Mouse (Mus musculus) neutrophil, adult 83 days (primary cell): ENCODE data around the gene Msto1. TPM values are rescaled to one million over a fixed set of nuclear protein-coding genes. Genes with fewer than 3 reads are reported as not detected.

Source experiments
- total RNA-seq, 2 experiments: library from RNA; stranded (reverse); gene quantifications; one replicate each; pipeline ENCODE4 v1.2.4; 2023

Msto1 gene
- total RNA-seq: 1 to 10 TPM; 6.4 TPM

DNA sequence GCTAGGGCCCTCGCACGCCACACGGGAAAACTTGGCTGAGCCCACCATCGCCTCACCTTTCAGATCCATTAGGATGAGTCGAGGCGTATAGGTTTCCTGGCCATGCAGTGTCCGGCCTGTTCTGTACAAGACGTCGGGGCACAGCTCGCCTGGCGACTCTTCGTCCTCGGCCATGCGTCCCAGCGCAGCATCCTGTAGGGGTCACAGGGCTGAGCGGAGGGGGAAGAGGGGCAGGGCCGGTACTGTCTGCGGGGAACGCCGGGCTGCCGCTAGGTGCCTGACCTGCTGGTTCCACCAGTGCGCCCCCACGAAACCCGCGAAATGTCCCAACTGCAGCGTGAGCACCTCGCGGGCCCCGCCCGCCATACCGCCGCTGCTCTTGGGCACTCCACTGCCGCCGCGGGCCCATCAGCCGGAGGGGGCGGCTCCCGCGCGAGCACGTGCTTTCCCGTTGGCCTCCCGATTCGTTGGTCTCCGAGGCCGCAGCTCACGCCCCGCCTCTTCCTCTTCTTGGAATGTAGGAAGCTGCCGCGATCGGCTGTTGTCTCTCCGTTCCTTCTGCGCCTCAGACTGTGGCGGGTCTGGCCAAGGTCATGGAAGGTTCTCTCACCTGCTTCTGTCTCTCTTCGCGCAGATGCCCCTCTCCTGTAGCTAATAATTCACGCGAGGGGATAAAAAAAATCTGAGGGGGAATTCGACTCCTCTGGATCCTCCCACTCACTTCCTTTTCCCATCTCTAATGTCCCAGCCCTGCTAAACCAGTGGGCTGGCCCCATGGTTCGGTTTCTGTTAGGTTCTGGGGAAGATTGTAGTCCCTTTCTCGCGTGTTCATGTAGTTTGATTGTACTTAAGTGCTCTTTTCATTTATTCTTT, at the start of gene Msto1:
Msto1 (minus strand) TSS at position 489 of the 873 bp plus-strand sequence.

DNA sequence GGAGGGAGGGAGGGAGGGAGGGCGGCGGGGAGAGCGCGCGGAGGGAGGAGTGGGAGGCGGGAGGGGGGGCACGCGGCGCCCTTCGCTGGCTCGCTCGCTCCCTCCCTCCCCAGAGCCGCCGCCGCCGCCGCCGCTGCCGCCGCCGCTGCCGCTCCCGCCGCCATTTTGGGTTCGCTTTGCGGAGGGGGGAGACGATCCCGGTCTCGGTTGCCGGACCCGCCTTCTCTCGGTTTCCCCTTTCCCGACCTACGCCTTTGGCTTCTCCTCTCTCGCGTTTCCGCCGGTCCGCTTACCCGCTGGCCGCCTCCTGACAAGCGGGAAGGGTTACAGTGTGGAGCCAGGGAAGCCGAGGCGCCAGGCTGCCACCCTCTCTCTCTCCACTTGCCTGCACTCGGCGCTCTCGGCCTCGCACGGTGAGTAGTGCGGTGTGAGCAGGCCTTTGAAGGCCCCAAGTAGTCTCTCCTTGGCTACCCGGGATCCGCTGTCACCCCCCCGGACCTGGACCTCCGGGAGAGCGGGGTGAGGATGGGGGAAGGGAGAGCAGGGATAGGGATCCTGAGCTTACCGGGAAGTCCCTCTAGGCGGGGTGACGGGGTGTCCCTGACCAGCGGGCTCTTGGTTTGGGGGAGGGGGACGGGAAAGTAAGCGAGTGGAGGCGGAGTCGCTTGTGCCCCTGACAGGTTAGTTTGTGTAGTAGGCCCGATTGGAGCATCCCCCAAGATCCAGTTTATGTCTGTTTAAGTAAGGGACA, 37.0 kb upstream of the Msto1 start, which contains the start of the genes Ash1l and Dap3:
Ash1l (plus strand) TSS at position 47 of the 751 bp plus-strand sequence.
Dap3 (minus strand) TSS at position 606 of the 751 bp plus-strand sequence.

Other genes starting within 250 kb of the Msto1 start
- gene Khdc4, start 228.2 kb downstream of the Msto1 start, total RNA-seq: 10 to 100 TPM; 64.7 to 80.3 TPM
- 10 to 100 TPM; 41.5 to 50.4 TPM for gene Rit1, start 197.2 kb downstream of the Msto1 start, total RNA-seq
- under 1 TPM; 0.79 to 0.83 TPM for gene Syt11, start 138.8 kb downstream of the Msto1 start, total RNA-seq
- gene Gon4l, start 78.8 kb downstream of the Msto1 start, total RNA-seq: 10 to 100 TPM; 29.8 to 31.2 TPM
- gene Ash1l, start 36.6 kb upstream of the Msto1 start, total RNA-seq: 10 to 100 TPM; 37.4 to 45.5 TPM
- gene Dap3, start 37.2 kb upstream of the Msto1 start, total RNA-seq: 10 to 100 TPM; 62.3 to 64.7 TPM
- gene Rusc1, start 179.3 kb upstream of the Msto1 start, total RNA-seq: 10 to 100 TPM; 19.9 to 21.7 TPM
- not detected for gene Gm43738, start 187.1 kb upstream of the Msto1 start, total RNA-seq
- 10 to 100 TPM; 26.5 to 33.5 TPM for gene Fdps, start 188.0 kb upstream of the Msto1 start, total RNA-seq
- 10 to 100 TPM; 14.9 to 33.6 TPM for gene Pklr, start 222.1 kb upstream of the Msto1 start, total RNA-seq
- not detected for gene Hcn3, start 246.2 kb upstream of the Msto1 start, total RNA-seq